Mouse (Mus musculus) megakaryocyte, embryonic 14.5 days (primary cell): ENCODE results near the gene Kif19a. TPM values are rescaled to one million over a fixed set of nuclear protein-coding genes. Genes with fewer than 3 reads are reported as not detected.

Source experiments
- H3K27me3 ChIP-seq: replicated peaks from 2 replicates; pipeline ENCODE3; 2012; ENCODE audit warnings: inconsistent platforms
- H3K36me3 ChIP-seq: replicated peaks from 2 replicates; pipeline ENCODE3; 2012; ENCODE audit warnings: low read length, inconsistent platforms, mixed read lengths
- H3K4me1 ChIP-seq: 2 replicates; pipeline ENCODE4 v1.6.1; 2012; ENCODE audit warnings: inconsistent platforms
- H3K4me3 ChIP-seq: replicated peaks from 2 replicates; pipeline ENCODE3; 2012; ENCODE audit warnings: moderate library complexity, mild to moderate bottlenecking, inconsistent platforms
- H3K9me3 ChIP-seq: 2 replicates; pipeline ENCODE4 v1.6.1; 2012; ENCODE audit warnings: inconsistent platforms
- FLI1 ChIP-seq: IDR thresholded peaks from 2 replicates; pipeline ENCODE4 v1.6.1; 2012; ENCODE audit warnings: low read length, inconsistent platforms, mixed read lengths
- GATA1 ChIP-seq: IDR thresholded peaks from 3 replicates; pipeline ENCODE4 v1.6.1; 2012; ENCODE audit warnings: mixed read lengths, low read length, inconsistent platforms, borderline replicate concordance
- polyA plus RNA-seq: library from polyadenylated mRNA; stranded (reverse); fragments of >175 nt; gene quantifications from 2 replicates; pipeline ENCODE4 v1.2.3, GENCODE M21; 2012; ENCODE audit warnings: low replicate concordance; ENCODE audit not compliant: insufficient read depth

The Kif19a gene
- polyA plus RNA-seq, 1 experiment, result 4.2 TPM

- Histone ChIP-seq H3K4me3 (no peak overlapping the region), H3K4me1 (peaks cover 71% of the 10 kb centered on the region), H3K9me3 (peaks cover 12% of the 10 kb centered on the region), H3K36me3 (no peaks in the 10 kb centered on the region), H3K27me3 (peaks cover 38% of the 10 kb centered on the region)
- TF ChIP-seq FLI1 (no peak), GATA1 (no peak)
Observed at GRCm38 (mm10) chr11:114807025-114807424, 41.8 kb downstream of the Kif19a start.

- H3K36me3 ChIP-seq, result no peaks in the 10 kb centered on the region
- H3K9me3 ChIP-seq, result peaks cover 5% of the 10 kb centered on the region
- TF ChIP-seq FLI1 (no peak), GATA1 (no peak)
- no peak overlapping the region for H3K4me3 ChIP-seq
- peaks cover 72% of the 10 kb centered on the region for H3K4me1 ChIP-seq
- peaks cover 32% of the 10 kb centered on the region for H3K27me3 ChIP-seq
Observed at GRCm38 (mm10) chr11:114807686-114808427, 42.7 kb downstream of the Kif19a start.

GRCm38 (mm10) chr11:114809371-114809770 is 44.2 kb downstream of the Kif19a start:
- Histone ChIP-seq H3K4me3 (no peak overlapping the region), H3K4me1 (peaks cover 64% of the 10 kb centered on the region), H3K36me3 (no peaks in the 10 kb centered on the region), H3K27me3 (peaks cover 19% of the 10 kb centered on the region), H3K9me3 (peaks cover 5% of the 10 kb centered on the region)
- TF ChIP-seq FLI1, result no peak
- no peak for TF ChIP-seq GATA1

- Histone ChIP-seq H3K36me3 (no peaks in the 10 kb centered on the region), H3K9me3 (peaks cover 5% of the 10 kb centered on the region), H3K4me3 (no peak overlapping the region), H3K27me3 (peaks cover 19% of the 10 kb centered on the region), H3K4me1 (peaks cover 73% of the 10 kb centered on the region)
- no peak for TF ChIP-seq GATA1
- TF ChIP-seq FLI1, result no peak
Observed at GRCm38 (mm10) chr11:114810344-114810743, 45.2 kb downstream of the Kif19a start.

- Histone ChIP-seq H3K4me3 (peak overlapping the region; percentile 72), H3K4me1 (peaks cover 74% of the 10 kb centered on the region), H3K27me3 (peaks cover 14% of the 10 kb centered on the region), H3K36me3 (no peaks in the 10 kb centered on the region), H3K9me3 (no peaks in the 10 kb centered on the region)
- no peak for TF ChIP-seq FLI1
- no peak for TF ChIP-seq GATA1
Observed at GRCm38 (mm10) chr11:114812731-114813240, 47.6 kb downstream of the Kif19a start.

- Histone ChIP-seq H3K4me1 (peaks cover 74% of the 10 kb centered on the region), H3K4me3 (no peak overlapping the region), H3K27me3 (peaks cover 14% of the 10 kb centered on the region), H3K36me3 (peaks cover 7% of the 10 kb centered on the region), H3K9me3 (no peaks in the 10 kb centered on the region)
- no peak for TF ChIP-seq FLI1
- no peak for TF ChIP-seq GATA1
Observed at GRCm38 (mm10) chr11:114814873-114815592, 49.8 kb downstream of the Kif19a start.

GRCm38 (mm10) chr11:114816934-114817333 is 51.7 kb downstream of the Kif19a start:
- peaks cover 77% of the 10 kb centered on the region for H3K4me1 ChIP-seq
- TF ChIP-seq FLI1 (no peak), GATA1 (no peak)
- H3K36me3 ChIP-seq, result peaks cover 21% of the 10 kb centered on the region
- no peaks in the 10 kb centered on the region for H3K9me3 ChIP-seq
- peaks cover 14% of the 10 kb centered on the region for H3K27me3 ChIP-seq
- peak overlapping the region; percentile 83 for H3K4me3 ChIP-seq

- Histone ChIP-seq H3K9me3 (no peaks in the 10 kb centered on the region), H3K4me3 (peak overlapping the region; percentile 80), H3K27me3 (peaks cover 14% of the 10 kb centered on the region), H3K36me3 (peaks cover 31% of the 10 kb centered on the region), H3K4me1 (peaks cover 78% of the 10 kb centered on the region)
- TF ChIP-seq GATA1 (no peak), FLI1 (no peak)
Observed at GRCm38 (mm10) chr11:114818185-114818584, 53.0 kb downstream of the Kif19a start.

GRCm38 (mm10) chr11:114819110-114819509 is 53.9 kb downstream of the Kif19a start:
- H3K4me1 ChIP-seq, result peaks cover 86% of the 10 kb centered on the region
- H3K4me3 ChIP-seq, result no peak overlapping the region
- no peak for TF ChIP-seq FLI1
- no peak for TF ChIP-seq GATA1
- H3K9me3 ChIP-seq, result no peaks in the 10 kb centered on the region
- peaks cover 40% of the 10 kb centered on the region for H3K36me3 ChIP-seq
- peaks cover 14% of the 10 kb centered on the region for H3K27me3 ChIP-seq

GRCm38 (mm10) chr11:114820444-114820843 is 55.3 kb downstream of the Kif19a start:
- TF ChIP-seq FLI1, result no peak
- TF ChIP-seq GATA1, result no peak
- H3K4me3 ChIP-seq, result no peak overlapping the region
- no peaks in the 10 kb centered on the region for H3K9me3 ChIP-seq
- peaks cover 84% of the 10 kb centered on the region for H3K4me1 ChIP-seq
- peaks cover 48% of the 10 kb centered on the region for H3K36me3 ChIP-seq
- H3K27me3 ChIP-seq, result peaks cover 9% of the 10 kb centered on the region
